Mouse (Mus musculus) heart, postnatal 4 days (tissue): ENCODE results near the gene Srgap2. TPM values are rescaled to one million over a fixed set of nuclear protein-coding genes. Genes with fewer than 3 reads are reported as not detected.
"Not testable (repeated sequence)": the region's sequence is repeated elsewhere in the genome, so short reads cannot be mapped to it uniquely, and the experiment has no call there.

Experiments
- DNase-seq: peaks from one replicate; pipeline ENCODE4 v3.0.0; 2021
- total RNA-seq, 2 experiments: library from RNA; stranded (reverse); gene quantifications; 2 replicates each; pipeline ENCODE4 v1.2.3; 2021

Srgap2 gene
- total RNA-seq, 2 experiments from 2014 or later, result 34.2 to 40.4 TPM

DNA sequence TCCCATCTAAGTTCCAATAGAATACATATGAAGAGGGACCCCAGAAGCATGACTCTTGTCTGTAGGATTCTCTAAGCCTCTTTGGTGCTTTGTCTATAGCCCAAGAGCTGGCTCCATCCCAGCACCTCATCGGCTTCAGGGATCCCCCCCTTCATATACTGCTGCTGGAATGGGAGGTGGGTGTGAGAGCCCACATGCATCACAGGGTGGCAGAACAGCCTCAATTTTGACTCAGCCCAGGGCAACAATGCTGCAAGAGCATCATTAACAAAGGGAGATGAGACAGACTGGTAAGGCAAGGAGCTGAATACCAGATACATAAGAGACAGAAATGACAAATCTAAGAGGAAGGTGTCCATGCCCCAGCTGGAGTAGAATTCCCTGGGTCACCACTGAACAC lies 243.0 kb downstream of the Srgap2 start:
- no peak for DNase-seq

- no peak for DNase-seq
Observed at GRCm38 (mm10) chr1:131281731-131282130, 245.4 kb downstream of the Srgap2 start.

- no peak for DNase-seq
Observed at GRCm38 (mm10) chr1:131280280-131280679, 246.9 kb downstream of the Srgap2 start.

DNA sequence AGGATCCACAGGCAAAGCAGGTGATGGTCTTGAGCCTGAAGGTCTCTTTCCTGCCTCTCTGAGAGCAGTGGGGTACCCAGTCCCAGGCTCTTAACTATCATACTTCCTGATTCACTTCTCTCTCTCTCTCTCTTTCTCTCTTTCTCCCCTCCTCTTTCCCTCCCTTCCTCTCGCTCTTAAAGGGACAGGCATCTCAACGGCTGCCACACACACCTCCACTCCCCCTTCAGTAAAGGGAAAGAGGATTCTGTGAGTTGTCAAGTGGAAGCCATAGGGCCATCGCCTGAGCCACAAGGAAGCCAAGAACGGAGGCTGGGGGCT lies 247.7 kb downstream of the Srgap2 start, which contains the start of gene Ikbke:
Gene Ikbke (minus strand): TSS at position 151 of the 321 bp plus-strand sequence.
- no peak for DNase-seq

DNA sequence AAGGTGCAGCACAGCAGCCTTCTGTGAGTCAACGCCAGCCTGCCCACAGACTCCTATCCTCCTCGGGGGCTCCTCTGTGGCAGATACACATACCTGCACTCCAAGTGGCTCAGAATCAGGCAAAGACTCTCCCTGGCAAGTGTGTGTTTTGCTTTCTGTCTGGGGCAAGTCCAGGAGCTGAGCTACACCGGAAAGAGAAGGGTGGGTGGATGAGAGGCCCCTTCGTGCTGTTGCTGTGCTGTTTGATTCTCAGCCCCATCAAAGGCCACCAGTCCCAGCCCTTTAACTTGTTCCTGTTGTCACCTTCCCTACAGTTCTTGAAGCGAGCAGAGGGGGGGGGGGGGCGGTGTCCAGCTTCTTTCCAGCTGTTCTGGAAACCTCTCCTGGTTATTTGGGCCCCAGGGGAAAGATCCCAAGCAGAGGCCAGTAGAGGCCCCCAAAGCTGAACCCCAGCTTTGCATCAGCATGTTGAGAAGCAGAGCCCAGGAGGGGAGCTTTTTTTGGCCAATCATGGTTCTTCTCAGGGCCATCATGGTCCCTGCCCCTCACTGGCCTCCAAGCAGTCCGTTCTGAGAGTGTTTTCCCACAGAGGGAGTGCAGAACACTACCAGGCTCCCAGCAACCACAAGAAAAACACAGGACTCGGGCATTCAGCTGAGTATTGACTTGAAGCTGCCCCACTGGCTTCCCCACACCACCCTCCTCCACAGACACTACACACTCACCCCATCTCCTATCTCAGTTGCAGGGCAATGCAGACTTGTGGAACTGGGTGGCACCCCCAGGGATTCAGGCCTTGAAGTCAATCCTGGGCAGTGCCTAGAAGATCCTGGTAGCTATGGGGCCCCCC lies 248.3 kb downstream of the Srgap2 start:
- no peak for DNase-seq

DNA sequence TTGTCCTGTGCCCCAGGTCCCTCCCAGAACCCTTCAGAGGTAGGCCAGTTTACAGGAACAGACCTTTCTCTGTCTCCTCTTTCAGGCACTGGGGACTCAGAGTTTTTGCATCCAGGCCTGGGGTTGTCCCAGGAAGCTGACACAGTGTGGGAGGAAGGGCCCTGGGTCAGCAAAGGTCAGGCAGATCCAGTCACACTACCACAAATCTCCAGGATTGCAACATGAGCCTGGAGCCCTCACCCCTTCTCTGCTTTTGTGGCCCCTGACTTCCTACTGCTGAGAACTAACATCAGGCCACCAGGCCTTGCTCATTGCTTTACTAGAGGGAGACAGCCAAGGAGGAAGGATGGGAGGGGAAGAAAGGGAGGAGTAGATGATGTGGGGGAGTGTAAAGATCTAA lies 250.3 kb downstream of the Srgap2 start:
- no peak for DNase-seq

DNA sequence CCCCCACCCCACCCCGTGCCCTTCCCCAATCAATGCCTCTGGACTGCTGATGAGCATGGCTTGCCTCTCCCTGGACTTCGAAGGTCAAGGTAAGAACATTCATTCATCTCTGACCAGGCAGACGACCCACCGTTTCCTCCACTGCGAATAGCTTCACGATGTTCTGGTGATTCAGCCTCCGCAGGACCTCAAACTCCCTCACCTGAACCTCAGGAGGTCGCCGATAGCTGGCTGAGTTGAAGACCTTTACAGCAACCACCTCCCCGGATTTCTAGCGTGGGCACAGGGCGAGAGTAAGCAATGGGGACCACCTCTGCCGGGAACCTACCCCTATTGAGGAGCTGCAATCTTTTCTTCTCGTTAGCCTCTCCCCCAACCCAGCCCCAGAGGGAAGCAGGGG lies 251.6 kb downstream of the Srgap2 start:
- DNase-seq, result no peak

- no peak for DNase-seq
Observed at GRCm38 (mm10) chr1:131274725-131275539, 252.2 kb downstream of the Srgap2 start.

- DNase-seq, result peak; percentile 83
Observed at GRCm38 (mm10) chr1:131269797-131270578, 257.2 kb downstream of the Srgap2 start.

DNA sequence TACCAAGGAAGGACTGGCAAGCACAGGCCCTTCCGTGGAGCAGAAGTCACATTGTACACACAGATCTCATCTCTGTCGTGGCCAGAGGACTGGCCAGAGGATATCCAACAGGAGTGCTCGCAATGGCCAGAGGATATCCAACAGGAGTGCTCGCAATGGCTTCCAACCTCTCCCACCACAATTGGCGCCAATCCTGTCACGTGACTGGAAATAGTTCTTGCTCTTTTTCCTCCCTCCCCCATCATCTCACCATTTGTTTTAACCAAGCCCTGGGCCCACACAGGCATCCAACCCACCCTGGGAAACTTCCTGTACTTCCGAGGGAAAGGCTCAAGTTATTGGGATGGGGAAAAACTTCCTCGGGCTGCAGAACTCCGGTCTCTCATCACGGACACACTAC lies 258.4 kb downstream of the Srgap2 start:
- no peak for DNase-seq

- DNase-seq, result no peak
Observed at GRCm38 (mm10) chr1:131263905-131264304, 263.2 kb downstream of the Srgap2 start.

- DNase-seq, result peak; percentile 82
Observed at GRCm38 (mm10) chr1:131260309-131260656, 266.9 kb downstream of the Srgap2 start.

GRCm38 (mm10) chr1:131259632-131260308 lies 267.4 kb downstream of the Srgap2 start:
- no peak for DNase-seq

- DNase-seq, result no peak
Observed at GRCm38 (mm10) chr1:131257288-131257687, 269.9 kb downstream of the Srgap2 start.

DNA sequence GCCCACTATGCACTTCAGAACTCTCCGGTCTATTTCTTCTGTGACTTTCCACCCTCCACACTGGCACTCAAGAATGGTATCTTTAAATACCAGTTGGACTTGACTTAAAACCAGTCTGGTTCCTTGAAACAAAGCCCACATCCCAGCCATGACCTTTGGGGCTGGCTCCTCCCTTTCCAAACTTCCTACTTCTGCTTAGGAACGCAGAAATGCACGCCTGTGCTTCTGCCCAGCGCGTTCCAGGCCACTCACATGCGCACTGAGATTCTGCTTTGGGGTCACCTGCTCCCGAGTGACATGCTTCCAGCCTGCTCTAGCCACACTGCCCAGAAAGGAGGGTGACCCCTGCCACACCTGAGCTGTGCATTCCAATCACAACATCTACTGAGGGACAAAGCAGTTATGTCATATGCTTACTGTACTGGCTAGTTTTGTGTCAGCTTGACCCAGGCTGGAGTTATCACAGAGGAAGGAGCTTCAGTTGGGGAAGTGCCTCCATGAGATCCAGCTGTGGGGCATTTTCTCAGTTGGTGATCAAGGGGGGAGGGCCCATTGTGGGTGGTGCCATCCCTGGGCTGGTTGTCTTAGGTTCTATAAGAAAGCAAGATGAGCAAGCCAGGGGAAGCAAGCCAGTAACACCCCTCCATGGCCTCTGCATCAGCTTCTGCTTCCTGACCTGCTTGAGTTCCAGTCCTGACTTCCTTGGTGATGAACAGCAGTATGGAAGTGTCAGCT lies 274.5 kb downstream of the Srgap2 start:
- not testable (repeated sequence) for DNase-seq

- peak; percentile 62 for DNase-seq
Observed at GRCm38 (mm10) chr1:131246433-131247395, 280.4 kb downstream of the Srgap2 start.

GRCm38 (mm10) chr1:131245926-131246325 lies 281.2 kb downstream of the Srgap2 start:
- peak; percentile 64 for DNase-seq

- peak; percentile 78 for DNase-seq
Observed at GRCm38 (mm10) chr1:131245089-131245856, 281.9 kb downstream of the Srgap2 start, which contains the start of gene Rassf5. Gene Rassf5 (minus strand): TSS chr1:131245258.

DNA sequence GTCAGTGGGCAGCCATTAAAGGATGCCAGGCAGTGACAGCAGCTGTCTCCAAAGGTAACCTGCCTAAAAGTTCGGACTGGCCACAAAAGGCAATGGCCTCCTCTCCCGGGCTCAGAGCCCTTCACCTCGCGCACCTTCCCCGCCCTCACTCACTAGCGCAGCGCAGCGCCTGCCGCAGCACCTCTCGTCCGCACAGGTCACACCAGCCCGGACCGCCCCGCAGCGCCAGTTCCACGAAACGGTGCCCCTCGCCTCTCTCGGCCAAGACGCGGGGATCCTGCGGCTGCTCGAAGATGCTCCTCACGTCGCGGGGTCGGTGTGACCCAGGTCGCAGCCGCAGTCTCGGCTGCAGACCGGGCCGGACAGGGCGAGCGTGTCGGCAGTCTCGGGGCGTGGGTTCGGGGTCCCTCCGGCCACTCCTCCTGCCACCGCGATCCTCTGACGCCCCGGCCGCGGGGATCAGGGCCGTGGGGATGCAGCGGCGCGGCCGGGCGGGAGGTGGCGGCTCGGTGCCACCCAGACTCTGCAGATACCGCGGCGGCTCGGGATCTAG lies 282.5 kb downstream of the Srgap2 start:
- DNase-seq, result no peak
